Mouse (Mus musculus): ENCODE data around the gene Ern1.
"Not testable (repeated sequence)": the region's sequence is repeated elsewhere in the genome, so short reads cannot be mapped to it uniquely, and the experiment has no call there.

Gene Ern1

DNA sequence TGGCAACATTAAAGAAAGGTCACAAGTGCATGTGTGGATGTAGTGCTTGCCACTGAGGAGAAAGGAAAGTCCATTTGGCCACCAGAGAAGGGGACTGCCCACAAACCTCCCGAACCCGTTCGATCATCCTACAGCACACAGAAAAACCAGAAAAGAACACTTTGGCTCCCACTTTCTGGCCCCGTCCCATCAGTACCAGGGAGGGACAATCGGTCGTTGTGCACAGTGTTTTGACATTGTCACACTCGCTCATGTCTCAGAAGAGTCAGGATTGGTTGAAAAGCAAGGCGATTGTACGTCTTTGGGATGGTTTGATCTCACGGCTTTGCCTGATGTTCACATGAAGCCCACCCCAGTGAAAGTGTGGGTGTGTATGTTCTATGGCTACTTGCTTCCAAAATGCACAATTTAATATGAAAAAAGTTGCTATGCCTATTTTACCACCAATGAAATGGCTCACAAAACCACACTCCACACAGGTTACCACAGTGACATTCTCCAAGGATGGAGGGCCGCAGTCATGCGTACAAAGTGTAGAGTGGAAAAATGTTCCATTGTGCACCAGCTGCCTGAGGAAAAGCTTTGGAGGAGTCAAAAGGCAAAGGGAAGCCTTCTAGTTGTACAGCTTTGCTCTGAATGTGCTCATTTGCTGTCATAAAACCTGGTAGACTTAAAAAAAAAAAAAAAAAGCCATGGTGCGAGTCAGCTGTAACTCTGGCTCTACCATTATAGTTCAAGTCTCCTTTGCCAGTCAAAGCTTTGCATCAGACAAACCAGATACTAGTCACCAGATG lies 15.2 kb upstream of the Ern1 start:
- no peak for DNase-seq

GRCm38 (mm10) chr11:106502159-106502505 lies 14.5 kb upstream of the Ern1 start:
- no peak for DNase-seq

GRCm38 (mm10) chr11:106501308-106502158 lies 13.9 kb upstream of the Ern1 start:
- DNase-seq: peak; percentile 67

DNA sequence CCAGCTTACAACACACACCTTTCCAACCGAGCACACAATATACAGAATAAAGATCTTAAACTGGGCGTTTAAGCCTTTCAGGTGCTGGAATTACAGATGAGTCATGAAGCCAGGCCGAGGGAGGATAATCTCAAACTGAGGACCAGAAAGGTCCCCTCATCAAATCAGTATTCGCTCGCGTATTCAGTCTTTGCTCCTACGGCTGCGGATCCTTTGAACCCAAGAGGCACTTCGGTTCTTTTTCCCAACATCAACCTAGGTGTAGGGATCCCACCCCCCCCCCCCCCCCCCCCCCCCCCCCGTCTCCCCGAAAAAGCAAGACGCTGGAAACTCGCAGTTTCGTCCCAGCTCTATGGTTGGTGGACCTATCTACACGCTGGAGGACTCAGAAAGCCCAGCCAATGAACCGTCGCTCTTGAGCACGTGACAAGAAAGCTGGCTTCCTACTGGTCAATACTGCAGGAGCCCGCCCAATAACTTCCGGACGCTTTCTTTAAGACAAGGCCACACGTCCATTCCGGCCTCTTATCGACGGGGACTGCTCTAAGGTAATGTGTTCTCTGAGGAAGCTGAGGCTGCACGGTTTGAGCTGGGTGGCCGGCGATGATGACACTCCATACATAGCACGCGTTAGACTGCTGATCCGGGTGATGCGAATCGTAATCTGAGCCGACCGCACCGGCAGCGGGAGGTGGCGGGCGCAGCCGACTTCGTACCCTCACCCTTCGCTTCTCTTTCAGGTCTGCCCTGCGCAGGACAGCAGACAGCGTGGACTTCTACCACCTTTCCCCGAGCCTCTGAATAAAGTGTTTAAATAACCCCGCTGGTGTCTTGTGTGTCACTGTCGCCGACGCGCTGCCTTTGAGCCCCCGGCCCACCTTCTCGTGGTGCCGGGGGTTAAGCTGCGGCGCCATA lies 13.0 kb upstream of the Ern1 start:
- DNase-seq: peak; percentile 87

GRCm38 (mm10) chr11:106498739-106499379 lies 11.2 kb upstream of the Ern1 start:
- DNase-seq: no peak

- no peak for DNase-seq
These were observed 10.3 kb upstream of the Ern1 start for GRCm38 (mm10) chr11:106497926-106498325.

DNA sequence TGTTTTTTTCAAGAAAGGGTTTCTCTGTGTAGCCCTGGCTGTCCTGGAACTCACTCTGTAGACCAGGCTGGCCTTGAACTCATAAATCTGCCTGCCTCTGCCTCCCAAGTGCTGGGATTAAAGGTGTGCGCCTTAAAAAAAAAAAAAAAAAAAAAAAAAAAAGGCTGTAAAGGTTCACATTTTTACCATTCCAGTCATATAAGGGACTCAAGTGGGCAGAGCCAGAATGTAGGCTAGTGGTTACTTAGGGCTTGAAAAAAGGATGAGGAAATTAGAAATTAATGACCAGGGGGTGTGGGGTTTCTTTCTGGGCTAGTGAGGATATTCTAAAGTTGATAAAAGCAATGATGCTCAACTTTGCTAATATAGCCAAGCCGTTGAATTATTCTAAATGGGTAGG lies 9.4 kb upstream of the Ern1 start:
- not testable (repeated sequence) for DNase-seq

- DNase-seq: no peak
These were observed 5.5 kb upstream of the Ern1 start for GRCm38 (mm10) chr11:106492984-106493669.

DNA sequence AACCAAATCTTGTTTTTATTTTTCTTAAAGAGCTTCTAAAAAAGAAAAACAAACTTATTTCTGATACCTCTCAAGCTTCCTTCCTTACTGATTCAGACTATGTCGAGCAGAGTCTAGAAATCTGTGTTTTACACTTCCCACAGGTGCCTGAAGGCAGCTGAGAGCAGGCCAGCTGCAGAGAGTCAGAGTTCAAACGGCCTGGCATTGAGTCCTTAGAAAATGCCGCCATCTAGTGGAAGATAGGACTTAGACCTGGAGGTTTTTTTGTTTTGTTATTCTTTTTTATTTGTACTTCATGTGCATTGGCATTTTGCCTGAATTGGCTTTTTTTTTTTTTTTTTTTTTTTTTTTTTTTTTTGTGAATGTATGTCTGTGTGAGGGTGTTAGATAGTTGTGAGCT lies 3.7 kb upstream of the Ern1 start:
- DNase-seq: peak; percentile 56

DNA sequence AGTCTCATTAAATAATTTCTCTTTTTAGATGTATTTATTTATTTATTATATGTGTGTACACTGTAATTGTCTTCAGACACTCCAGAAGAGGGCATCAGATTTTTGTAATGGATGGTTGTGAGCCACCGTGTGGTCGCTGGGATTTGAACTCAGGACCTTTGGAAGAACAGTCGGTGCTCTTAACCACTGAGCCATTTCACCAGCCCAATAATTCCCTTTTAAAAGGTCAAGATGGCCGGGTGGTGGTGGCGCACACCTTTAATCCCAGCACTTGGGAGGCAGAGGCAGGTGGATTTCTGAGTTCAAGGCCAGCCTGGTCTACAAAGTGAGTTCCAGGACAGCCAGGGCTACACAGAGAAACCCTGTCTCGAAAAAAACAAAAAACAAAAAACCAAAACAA lies 2.9 kb upstream of the Ern1 start:
- not testable (repeated sequence) for DNase-seq

DNA sequence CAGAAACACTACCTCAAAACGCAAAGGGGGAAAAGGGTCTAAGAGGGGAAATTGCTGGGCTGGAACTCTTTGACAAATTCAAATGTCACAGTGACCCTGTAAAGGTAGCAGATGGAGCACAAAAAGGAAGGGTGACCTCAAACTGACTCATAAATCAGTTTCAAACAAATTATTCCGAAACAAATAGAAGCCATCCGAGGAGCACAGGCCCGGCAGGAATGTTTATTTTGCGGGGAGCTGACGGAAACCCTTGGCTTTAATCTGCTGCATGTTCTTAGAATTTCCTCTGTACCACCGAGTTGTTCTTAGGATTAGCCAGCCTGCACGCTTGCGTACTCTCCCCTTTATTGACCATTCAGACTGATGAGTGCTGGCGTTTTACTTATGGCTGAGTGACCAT lies 2.4 kb upstream of the Ern1 start:
- no peak for DNase-seq

- no peak for DNase-seq
These were observed 1.5 kb upstream of the Ern1 start for GRCm38 (mm10) chr11:106489036-106489693.

GRCm38 (mm10) chr11:106488126-106488561 lies 492 bp upstream of the Ern1 start:
- DNase-seq: no peak

- DNase-seq: no peak
These were observed 553 bp downstream of the Ern1 start for GRCm38 (mm10) chr11:106486866-106487732.

GRCm38 (mm10) chr11:106486042-106486865 lies 1.4 kb downstream of the Ern1 start:
- no peak for DNase-seq

DNA sequence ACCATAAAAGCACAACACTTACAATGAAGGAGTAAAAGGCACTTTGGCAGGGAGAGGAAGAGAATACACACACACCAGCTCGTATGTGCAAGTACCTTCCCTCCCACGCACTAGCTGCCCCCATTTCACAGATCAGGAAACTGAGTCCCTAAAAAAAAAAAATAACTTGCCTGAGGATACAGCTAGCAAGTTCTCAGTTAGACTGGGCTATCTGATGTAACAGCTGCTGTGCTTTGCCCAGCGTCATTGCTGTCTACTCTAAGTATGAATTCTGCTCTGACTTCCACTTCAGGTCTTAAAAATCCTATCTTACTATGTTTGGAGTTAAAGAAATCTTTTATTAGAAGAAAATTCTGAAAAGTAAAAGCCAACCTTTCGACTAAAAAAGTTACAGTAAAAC lies 2.0 kb downstream of the Ern1 start:
- no peak for DNase-seq

GRCm38 (mm10) chr11:106484875-106485274 lies 2.8 kb downstream of the Ern1 start:
- no peak for DNase-seq

DNA sequence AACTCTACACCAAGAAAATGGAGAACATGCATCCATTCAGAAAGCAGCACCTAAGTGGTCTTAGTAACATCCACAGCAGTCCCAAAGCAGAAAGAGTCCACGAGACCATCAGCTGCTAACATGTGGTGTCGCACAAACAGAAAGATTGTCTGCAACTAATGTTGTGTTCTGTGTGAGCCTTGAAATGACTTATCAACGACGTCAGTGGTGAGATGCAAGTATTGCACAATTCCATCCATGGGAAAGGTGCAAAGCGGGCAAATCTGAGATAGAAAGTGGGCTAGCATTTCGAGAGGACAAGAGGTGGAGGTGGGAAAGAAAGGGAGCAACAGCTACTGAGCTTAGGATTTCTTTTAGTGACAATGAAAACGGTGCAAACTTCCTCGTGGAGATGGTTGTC lies 4.8 kb downstream of the Ern1 start:
- no peak for DNase-seq

- DNase-seq: peak; percentile 30
These were observed 6.0 kb downstream of the Ern1 start for GRCm38 (mm10) chr11:106481651-106482050.

DNA sequence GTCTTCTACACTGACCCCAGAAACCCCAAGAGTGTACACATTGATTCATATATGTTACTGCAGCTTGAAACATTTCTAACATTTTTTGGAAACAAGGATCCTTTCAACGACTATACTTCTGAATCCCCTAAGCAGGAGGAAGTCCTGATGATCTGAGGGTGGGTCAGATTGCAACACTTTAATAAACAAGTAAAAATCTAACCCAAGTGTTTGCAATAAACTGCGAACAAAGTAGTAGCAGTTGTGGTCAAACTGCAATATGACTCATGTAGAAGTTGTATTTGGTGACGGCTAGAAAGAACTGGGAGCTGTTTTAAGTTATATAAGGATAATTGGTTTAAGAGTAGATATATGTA lies 7.1 kb downstream of the Ern1 start:
- DNase-seq: no peak
